Mouse (Mus musculus) ES-E14 (cell line): ENCODE measurements around the gene Ctnna3.

Experiments
- CHD2 ChIP-seq: IDR thresholded peaks from 2 replicates; pipeline ENCODE4 v1.6.1; 2014; ENCODE audit warnings: mild to moderate bottlenecking, low read depth, low read length, inconsistent platforms
- HCFC1 ChIP-seq: IDR thresholded peaks from 2 replicates; pipeline ENCODE4 v1.6.1; 2012; ENCODE audit warnings: low read length, inconsistent platforms, borderline replicate concordance; ENCODE audit not compliant: insufficient read depth
- ZC3H11A ChIP-seq: IDR thresholded peaks from 2 replicates; pipeline ENCODE4 v1.6.1; 2012; ENCODE audit warnings: low read depth, mild to moderate bottlenecking, inconsistent platforms, low read length, borderline replicate concordance
- ZNF384 ChIP-seq: IDR thresholded peaks from 2 replicates; pipeline ENCODE4 v1.6.1; 2012; ENCODE audit warnings: low read depth, low read length, inconsistent platforms

DNA sequence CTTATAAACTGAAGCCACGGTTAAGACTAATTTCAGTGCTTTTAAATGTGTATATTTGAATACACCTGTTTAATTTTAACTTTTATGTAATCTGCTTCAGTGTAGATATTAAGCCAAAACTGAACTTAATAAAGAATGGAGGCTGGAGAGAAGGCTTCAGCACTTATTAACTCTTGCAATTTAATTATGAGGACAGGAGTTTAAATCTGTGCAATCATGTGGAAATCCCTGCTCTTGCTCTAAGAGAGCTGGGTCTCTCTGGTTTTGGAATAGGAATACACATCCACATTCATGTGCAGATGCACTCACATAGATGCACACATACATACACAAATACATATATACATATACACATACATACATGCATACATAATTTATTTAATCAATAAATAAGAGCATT lies 1468.8 kb downstream of the Ctnna3 start:
- TF ChIP-seq HCFC1 (no peak), ZNF384 (no peak), CHD2 (no peak), ZC3H11A (no peak)
